Mouse (Mus musculus): ENCODE data around the gene Nacc1. TPM values are rescaled to one million over a fixed set of nuclear protein-coding genes. Genes with fewer than 3 reads are reported as not detected.

Gene Nacc1
- total and polyA plus RNA-seq, 3 experiments, result 42.5 to 106 TPM; not detected in 1

DNA sequence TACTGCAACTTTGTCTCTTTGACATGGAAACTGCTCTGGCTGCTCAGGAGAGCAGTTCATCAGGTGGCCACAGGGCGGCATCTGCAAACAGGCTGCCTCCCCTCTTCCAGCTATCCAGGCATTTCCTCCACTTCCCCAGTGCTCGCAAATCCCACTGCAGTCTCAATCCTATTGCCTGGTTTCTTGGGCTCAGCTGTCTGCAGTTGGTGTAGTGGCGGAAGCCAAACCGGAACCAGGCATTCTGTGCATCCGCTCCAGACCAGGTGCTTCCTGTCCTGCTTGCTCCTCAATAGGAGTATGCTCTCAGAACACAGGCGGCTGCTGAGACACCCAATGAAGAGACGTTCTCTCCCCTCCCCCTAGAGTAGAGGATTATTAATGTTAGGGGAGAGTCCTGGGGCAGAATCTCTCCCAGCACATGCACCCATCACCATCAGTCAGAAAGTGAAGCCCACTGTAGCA, 12.2 kb upstream of the Nacc1 start:
- Histone ChIP-seq H3K9me3 (replicated peaks; ENCODE audit: insufficient read depth, low read length) (no peaks in the 10 kb centered on the region), H3K4me3 (ENCODE audit: control insufficient read depth in 1 of 2, insufficient read depth in 1 of 2, low read depth in 2 of 2, low read length in 2 of 2) (no peak overlapping the region), H3K36me3 (ENCODE audit: control insufficient read depth in 1 of 2, insufficient read depth in 2 of 2, low read length in 2 of 2) (peaks cover 0 to 15% of the 10 kb centered on the region in 2 experiments; a peak in 3 of 4 replicates), H3K9ac (ENCODE audit: control insufficient read depth, low read depth, low read length, poor library complexity, severe bottlenecking) (peak overlapping the region; percentile 16; the same call in 1 of the 2 replicates), H3K27ac (ENCODE audit: control insufficient read depth, low read depth, low read length) (peak overlapping the region; percentile 94), H3K79me2 (ENCODE audit: control insufficient read depth, insufficient read depth, low read length, poor library complexity) (peaks cover 27% of the 10 kb centered on the region), H3K27me3 (ENCODE audit: control insufficient read depth in 1 of 2, insufficient read depth in 2 of 2, low read length in 2 of 2) (no peaks in the 10 kb centered on the region), H3K4me1 (ENCODE audit: control insufficient read depth in 1 of 2, insufficient read depth in 2 of 2, low read length in 2 of 2) (peaks cover 6 to 24% of the 10 kb centered on the region in 2 experiments)
- DNase-seq (ENCODE audit: low read depth, low spot score), result peak; percentile 70
- TF ChIP-seq CHD2 (IDR thresholded peaks at IDR 0.05; ENCODE audit: low read length) (no peak), RAD21 (IDR thresholded peaks at IDR 0.05; ENCODE audit: low read depth, low read length) (peak; percentile 26), UBTF (IDR thresholded peaks at IDR 0.05; ENCODE audit: borderline replicate concordance, insufficient read depth, low read depth, low read length) (no peak), ZC3H11A (IDR thresholded peaks at IDR 0.05; ENCODE audit: low read depth, low read length) (peak; percentile 17; the same call in 1 of the 2 replicates), USF2 (IDR thresholded peaks at IDR 0.05; ENCODE audit: borderline replicate concordance in 1 of 2, insufficient read depth in 1 of 2, low read depth in 1 of 2, low read length in 2 of 2) (no peak), CTCF (IDR thresholded peaks at IDR 0.05 in 2 of 3, conservative IDR thresholded peaks at IDR 0.05 in 1 of 3; ENCODE audit: control insufficient read depth in 1 of 3, insufficient read depth in 1 of 3, low read depth in 2 of 3, low read length in 3 of 3, poor library complexity in 1 of 3, severe bottlenecking in 1 of 3) (peak; percentile 61 to 80 (median 69)), ZKSCAN1 (IDR thresholded peaks at IDR 0.05; ENCODE audit: low read depth, low read length) (no peak), SMC3 (IDR thresholded peaks at IDR 0.05; ENCODE audit: low read depth, low read length) (peak; percentile 64), GABPA (IDR thresholded peaks at IDR 0.05; ENCODE audit: low read depth, low read length) (no peak), EP300 (IDR thresholded peaks at IDR 0.05; ENCODE audit: low read depth in 1 of 2, low read length in 2 of 2) (no peak)

DNA sequence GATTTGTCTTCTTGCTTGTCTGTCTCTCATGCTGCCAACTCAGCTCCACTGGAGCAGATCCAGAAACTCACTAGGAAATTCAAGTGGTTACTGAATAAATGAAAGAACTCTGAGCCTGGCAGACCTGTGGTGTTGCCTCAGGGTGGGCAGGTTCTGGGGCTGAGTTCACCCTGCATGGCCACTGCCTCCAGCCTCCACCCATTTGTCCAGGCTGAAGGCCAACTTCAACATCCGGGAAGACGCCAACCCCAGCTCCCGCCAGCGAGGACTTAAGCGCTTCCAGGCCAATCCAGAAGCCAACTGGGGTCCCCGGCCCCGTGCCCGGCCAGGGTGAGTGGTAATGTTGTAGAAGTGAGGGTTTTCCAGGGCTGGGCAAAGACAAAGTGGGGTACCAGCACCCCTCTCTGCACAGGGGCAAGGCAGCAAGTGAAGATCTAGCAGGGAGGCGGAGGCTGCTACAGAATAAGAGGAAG, 11.3 kb upstream of the Nacc1 start:
- Histone ChIP-seq H3K27ac (ENCODE audit: control insufficient read depth, low read depth, low read length) (no peak overlapping the region), H3K27me3 (ENCODE audit: control insufficient read depth in 1 of 2, insufficient read depth in 2 of 2, low read length in 2 of 2) (no peaks in the 10 kb centered on the region), H3K9me3 (replicated peaks; ENCODE audit: insufficient read depth, low read length) (no peaks in the 10 kb centered on the region), H3K9ac (ENCODE audit: control insufficient read depth, low read depth, low read length, poor library complexity, severe bottlenecking) (no peak overlapping the region), H3K36me3 (ENCODE audit: control insufficient read depth in 1 of 2, insufficient read depth in 2 of 2, low read length in 2 of 2) (peaks cover 0 to 15% of the 10 kb centered on the region in 2 experiments; a peak in 3 of 4 replicates), H3K4me1 (ENCODE audit: control insufficient read depth in 1 of 2, insufficient read depth in 2 of 2, low read length in 2 of 2) (peaks cover 6 to 24% of the 10 kb centered on the region in 2 experiments), H3K4me3 (ENCODE audit: control insufficient read depth in 1 of 2, insufficient read depth in 1 of 2, low read depth in 2 of 2, low read length in 2 of 2) (no peak overlapping the region), H3K79me2 (ENCODE audit: control insufficient read depth, insufficient read depth, low read length, poor library complexity) (peaks cover 23% of the 10 kb centered on the region)
- no peak for TF ChIP-seq E2F4 (IDR thresholded peaks at IDR 0.05; ENCODE audit: borderline replicate concordance, low read depth, low read length)
- no peak for TF ChIP-seq RCOR1 (IDR thresholded peaks at IDR 0.05; ENCODE audit: low read depth, low read length)
- TF ChIP-seq ETS1 (IDR thresholded peaks at IDR 0.05; ENCODE audit: low read depth, low read length), result no peak
- TF ChIP-seq USF2 (IDR thresholded peaks at IDR 0.05; ENCODE audit: borderline replicate concordance in 1 of 2, insufficient read depth in 1 of 2, low read depth in 1 of 2, low read length in 2 of 2), result no peak
- no peak for TF ChIP-seq GABPA (IDR thresholded peaks at IDR 0.05; ENCODE audit: low read depth, low read length)
- no peak for TF ChIP-seq KAT2A (conservative IDR thresholded peaks at IDR 0.05; ENCODE audit: low read depth, low read length)
- TF ChIP-seq ZC3H11A (IDR thresholded peaks at IDR 0.05; ENCODE audit: low read depth, low read length), result no peak
- no peak for TF ChIP-seq UBTF (IDR thresholded peaks at IDR 0.05; ENCODE audit: borderline replicate concordance, insufficient read depth, low read depth, low read length)
- DNase-seq (ENCODE audit: low read depth, low spot score), result peak; percentile 26
